Comparison of ENCODE assay signal across 1 mouse cellular context in genomic region chr10:81604019-81604967, GRCm38 (mm10).
TF ChIP-seq lines count a peak whose summit lies in the region.

No protein-coding gene starts in this region.

TF ChIP-seq in CH12.LX, 34 proteins besides CTCF, POLR2A, EP300 and RAD21:
- TF ChIP-seq CHD2 (IDR thresholded peaks at IDR 0.05; ENCODE audit: low read length), result no peak
- TF ChIP-seq BHLHE40 (IDR thresholded peaks at IDR 0.05; ENCODE audit: low read depth, low read length), result peak; percentile 44; the same call in 1 of the 2 replicates
- no peak for TF ChIP-seq MAX (IDR thresholded peaks at IDR 0.05; ENCODE audit: low read length)
- TF ChIP-seq NELFE (IDR thresholded peaks at IDR 0.05; ENCODE audit: low read depth, low read length), result no peak
- no peak for TF ChIP-seq KAT2A (IDR thresholded peaks at IDR 0.05; ENCODE audit: insufficient replicate concordance, low read length)
- TF ChIP-seq MAFK (IDR thresholded peaks at IDR 0.05; ENCODE audit: insufficient replicate concordance, low read length), result no peak
- no peak for TF ChIP-seq ZNF384 (IDR thresholded peaks at IDR 0.05; ENCODE audit: low read depth, low read length)
- TF ChIP-seq CHD1 (IDR thresholded peaks at IDR 0.05; ENCODE audit: low read depth, low read length), result no peak; the same call in 1 of the 2 replicates
